Mouse (Mus musculus) MEL (cell line): ENCODE results near the gene Lgals8.

Experiments
- CTCF ChIP-seq, 3 experiments: IDR thresholded peaks in 2 of 3; conservative IDR thresholded peaks in 1 of 3; 2 replicates each; pipeline ENCODE4 v1.5.1; 2011 to 2012; ENCODE audit warnings: low read length in 3 of 3, low read depth in 2 of 3, mild to moderate bottlenecking in 2 of 3, improper control_type of control experiment in 1 of 3, inconsistent platforms in 1 of 3, mixed read lengths in 1 of 3, moderate library complexity in 1 of 3; ENCODE audit not compliant: control insufficient read depth in 1 of 3, insufficient read depth in 1 of 3, poor library complexity in 1 of 3, severe bottlenecking in 1 of 3
- NRF1 ChIP-seq: IDR thresholded peaks from 2 replicates; pipeline ENCODE4 v1.6.1; 2014; ENCODE audit warnings: low read depth, mild to moderate bottlenecking, inconsistent platforms, low read length, improper control_type of control experiment, moderate library complexity; ENCODE audit not compliant: poor library complexity, insufficient read depth, severe bottlenecking

GRCm38 (mm10) chr13:12507426-12507825 lies 42.7 kb upstream of the Lgals8 start:
- TF ChIP-seq NRF1 (no peak), CTCF (IDR thresholded peaks at IDR 0.05 in 2 of 3, conservative IDR thresholded peaks at IDR 0.05 in 1 of 3; ENCODE audit: control insufficient read depth in 1 of 3, insufficient read depth in 1 of 3, low read depth in 2 of 3, low read length in 3 of 3, poor library complexity in 1 of 3, severe bottlenecking in 1 of 3) (no peak)
